In genomic region chr7:112937089-112937488, GRCm38 (mm10) we compare ENCODE assay signal across 24 mouse cellular contexts. TPM values are rescaled to one million over a fixed set of nuclear protein-coding genes. Genes with fewer than 3 reads are reported as not detected.
DNase-seq lines count a peak whose midpoint lies in the region; ATAC-seq lines count a peak whose summit lies in the region.
"Had no signal": no experiment of that assay in that cellular context is flagged by ENCODE, and none has a peak within 500 bp of the region (broad histone marks: within the 10 kb centered on the region; RNA-seq: fewer than 3 reads in every experiment).

No protein-coding gene starts in this region.

- H3K9me3 ChIP-seq in megakaryocyte, embryonic 14.5 days, result no peaks in the 10 kb centered on the region
- H3K9me3 ChIP-seq in heart, embryonic 11.5 days (replicated peaks; ENCODE audit: control insufficient read depth, low read length), result no peaks in the 10 kb centered on the region

- no peak for DNase-seq in layer of hippocampus, adult 9-10 months (ENCODE audit: low spot score)
- no peak for DNase-seq in layer of hippocampus, adult 8-10 months (ENCODE audit: low spot score in 2 of 2)
- DNase-seq: adrenal gland, adult 2 months; adrenal gland, adult 8-10 months; adrenal gland, postnatal 10 days; adrenal gland, postnatal 14 days; adrenal gland, postnatal 25 days; adrenal gland, postnatal 36 days; B cell, adult 2 months; cerebellum, adult 11 months; cerebellum, adult 11-12 months had no signal

- WGBS in heart, embryonic 11.5 days (ENCODE audit: insufficient replicate concordance), result 79% methylated on average over 8 of the region's 8 CpGs

- no peak overlapping the region for H3K27ac ChIP-seq in heart, embryonic 11.5 days (ENCODE audit: low read depth, low read length)

- peak overlapping the region; percentile 42 for H3K4me3 ChIP-seq in megakaryocyte, embryonic 14.5 days (replicated peaks)
- no peak overlapping the region for H3K4me3 ChIP-seq in heart, embryonic 11.5 days (ENCODE audit: low read depth, low read length)

- peaks cover 11% of the 10 kb centered on the region for H3K27me3 ChIP-seq in megakaryocyte, embryonic 14.5 days (replicated peaks)
- H3K27me3 ChIP-seq in heart, embryonic 11.5 days (ENCODE audit: control insufficient read depth, insufficient read depth, low read length), result no peaks in the 10 kb centered on the region
- H3K27me3 ChIP-seq: CH12.LX, Patski had no signal

- ATAC-seq in megakaryocyte, adult 5-6 weeks (ENCODE audit: poor library complexity, severe bottlenecking), result no peak
- ATAC-seq in common myeloid progenitor, adult 5-6 weeks (replicated peaks; ENCODE audit: low read depth, poor library complexity, severe bottlenecking), result peak; percentile 56
- ATAC-seq in hematopoietic stem cell, adult 5-6 weeks (replicated peaks in 1 of 2; ENCODE audit: insufficient read depth in 1 of 2, low FRiP score in 2 of 2, low TSS enrichment in 1 of 2, low read depth in 1 of 2, poor library complexity in 2 of 2, severe bottlenecking in 2 of 2), result peak; percentile 48 to 76; a peak in 3 of 4 replicates
- 0 out of 2 replicates have a peak, but pooled peaks have one; percentile 11 for ATAC-seq in megakaryocyte progenitor cell, adult 5-6 weeks (replicated peaks; ENCODE audit: poor library complexity)
- no peak for ATAC-seq in heart, embryonic 11.5 days (replicated peaks; ENCODE audit: insufficient number of reproducible peaks, low FRiP score, low TSS enrichment)
- ATAC-seq: activated CD4-positive, CD25-positive, alpha-beta regulatory T cell, adult 4 months; CD4-positive, CD25-positive, alpha-beta regulatory T cell, adult 4 months; Patski had no signal

- H3K4me2 ChIP-seq in heart, embryonic 11.5 days, result no peak overlapping the region

- H3K4me1 ChIP-seq in megakaryocyte, embryonic 14.5 days, result peaks cover 6% of the 10 kb centered on the region; the same call in 1 of the 2 replicates
- no peaks in the 10 kb centered on the region for H3K4me1 ChIP-seq in heart, embryonic 11.5 days (ENCODE audit: control insufficient read depth, insufficient read depth, low read length)

- no peak overlapping the region for H3K9ac ChIP-seq in heart, embryonic 11.5 days (ENCODE audit: low read depth, low read length)

- no peaks in the 10 kb centered on the region for H3K36me3 ChIP-seq in megakaryocyte, embryonic 14.5 days (replicated peaks; ENCODE audit: low read length)
- no peaks in the 10 kb centered on the region for H3K36me3 ChIP-seq in heart, embryonic 11.5 days (ENCODE audit: control insufficient read depth, insufficient read depth, low read length)
- H3K36me3 ChIP-seq: G1E had no signal

RNA-seq across cellular contexts. Expression of gene Rassf10, which starts 16.7 kb away (rescaled TPM):
- not detected in 2 replicates for polyA plus RNA-seq in megakaryocyte, embryonic 14.5 days (2012; ENCODE audit: insufficient read depth, low replicate concordance)
- total RNA-seq in megakaryocyte, adult 5-6 weeks (2015), result not detected in 2 replicates
- 0.08 TPM in 1 of 2 replicates, not detected in the other for total RNA-seq in megakaryocyte, adult 5-6 weeks (2017)
- total RNA-seq in common myeloid progenitor, adult 5-6 weeks (2017), result not detected in 2 replicates
- total RNA-seq in hematopoietic stem cell, adult 5-6 weeks (2017), result not detected in 2 replicates
- 0.07 and 0.10 TPM in 2 replicates for total RNA-seq in megakaryocyte progenitor cell, adult 5-6 weeks (2015)
- total RNA-seq in megakaryocyte progenitor cell, adult 5-6 weeks (2017), result 0.08 and 0.10 TPM in 2 replicates
- total RNA-seq in layer of hippocampus, adult 8-10 months (2022), result under 1 TPM; 0.47 to 0.86 (median 0.71) TPM
- 1.8 TPM in 2 replicates for polyA plus RNA-seq in heart, embryonic 11.5 days (2014; fragmentation: Nextera tagmentation; extraction: Ambion mirVana)
- total RNA-seq: CH12.LX, G1E, MEL had no signal
- polyA plus RNA-seq: activated CD4-positive, CD25-positive, alpha-beta regulatory T cell, adult 4 months; C2C12; CD4-positive, CD25-positive, alpha-beta regulatory T cell, adult 4 months; G1E; Patski had no signal

Comparison
In these comparisons a context has a peak if more than half of its experiments do, and no peak if none do; other contexts are left out.
1. ATAC-seq: peak in common myeloid progenitor, adult 5-6 weeks (single experiment), hematopoietic stem cell, adult 5-6 weeks (2 of 2) and megakaryocyte progenitor cell, adult 5-6 weeks (single experiment); none in megakaryocyte, adult 5-6 weeks (single experiment) and heart, embryonic 11.5 days (single experiment).